Mouse (Mus musculus) limb, embryonic 10.5 days (tissue): ENCODE results near the gene Ankfy1. TPM values are rescaled to one million over a fixed set of nuclear protein-coding genes. Genes with fewer than 3 reads are reported as not detected.
"Not testable (repeated sequence)": the region's sequence is repeated elsewhere in the genome, so short reads cannot be mapped to it uniquely, and the experiment has no call there.

Experiments
- DNase-seq: peaks from one replicate; pipeline ENCODE4 v3.0.0-alpha.2; 2017; ENCODE audit warnings: low spot score
- H3K27ac ChIP-seq: fragments of 300-500 bp; sonication (generic); 2 replicates; pipeline ENCODE4 v1.5.1; 2016; ENCODE audit warnings: mild to moderate bottlenecking
- H3K27me3 ChIP-seq: fragments of 300-500 bp; sonication (generic); 2 replicates; pipeline ENCODE4 v1.6.1; 2016; ENCODE audit warnings: low read depth, mild to moderate bottlenecking; ENCODE audit not compliant: poor library complexity, severe bottlenecking
- H3K36me3 ChIP-seq: fragments of 300-500 bp; sonication (generic); 2 replicates; pipeline ENCODE4 v1.6.1; 2016; ENCODE audit warnings: mild to moderate bottlenecking, moderate library complexity
- H3K4me1 ChIP-seq: fragments of 300-500 bp; sonication (generic); 2 replicates; pipeline ENCODE4 v1.6.1; 2016
- H3K4me3 ChIP-seq: fragments of 300-500 bp; sonication (generic); 2 replicates; pipeline ENCODE4 v1.5.1; 2016; ENCODE audit warnings: mild to moderate bottlenecking, moderate library complexity
- H3K9me3 ChIP-seq: fragments of 300-500 bp; sonication (generic); replicated peaks from 2 replicates; pipeline ENCODE4 v1.6.1; 2016; ENCODE audit warnings: mild to moderate bottlenecking
- WGBS: fragments of 180-500 bp; shearing (Covaris S2); methylation state at CpG from one replicate; pipeline ENCODE4 v1.1.7; 2016; 5-methylcytosine and 5-hydroxymethylcytosine counted together
- polyA plus RNA-seq: library from polyadenylated mRNA; unstranded; fragments of >200 nt; fragmentation: Nextera tagmentation; extraction: Ambion mirVana; gene quantifications from 2 replicates; pipeline ENCODE4 v1.2.1, GENCODE M21; 2016

Ankfy1 gene
- polyA plus RNA-seq, 1 experiment from 2014 or later, result 25.4 TPM

DNA sequence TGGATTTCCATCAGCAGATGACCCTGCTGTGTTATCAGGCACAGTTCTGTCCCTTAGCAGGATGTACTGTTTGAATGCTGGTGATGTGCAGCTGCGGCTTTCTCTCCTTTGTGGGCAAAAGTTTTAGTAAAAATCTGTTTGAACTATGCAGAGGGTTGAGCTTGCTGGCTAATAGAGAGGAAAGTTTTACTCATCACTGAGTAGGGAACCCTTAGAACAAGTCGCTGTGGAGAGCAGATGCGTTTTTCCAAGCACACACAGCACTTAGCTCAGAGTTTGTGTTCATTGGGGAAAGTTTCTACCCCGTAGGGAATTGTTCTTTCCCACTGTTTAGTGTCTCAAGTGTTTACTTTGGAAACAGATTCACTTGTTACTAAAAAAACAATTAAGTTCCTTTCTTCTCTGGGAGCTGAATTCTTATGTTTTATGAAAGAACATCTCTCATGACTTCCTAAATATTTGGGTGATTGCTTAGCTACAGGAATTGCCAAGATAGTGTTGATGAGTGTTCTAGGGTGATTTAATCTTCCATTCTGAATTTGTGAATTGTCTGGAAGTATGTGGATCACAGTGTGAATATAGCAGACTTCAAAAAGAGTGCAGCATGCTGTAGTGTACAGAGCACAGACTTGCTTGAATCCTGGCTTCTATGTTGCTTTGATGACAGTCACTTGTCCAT is 45.2 kb downstream of the Ankfy1 start:
- Histone ChIP-seq H3K27me3 (no peaks in the 10 kb centered on the region), H3K9me3 (no peaks in the 10 kb centered on the region), H3K4me3 (no peak overlapping the region), H3K4me1 (no peaks in the 10 kb centered on the region), H3K27ac (no peak overlapping the region), H3K36me3 (peaks cover 87% of the 10 kb centered on the region)
- 88% methylated on average over 4 of the region's 4 CpGs for WGBS
- no peak for DNase-seq

DNA sequence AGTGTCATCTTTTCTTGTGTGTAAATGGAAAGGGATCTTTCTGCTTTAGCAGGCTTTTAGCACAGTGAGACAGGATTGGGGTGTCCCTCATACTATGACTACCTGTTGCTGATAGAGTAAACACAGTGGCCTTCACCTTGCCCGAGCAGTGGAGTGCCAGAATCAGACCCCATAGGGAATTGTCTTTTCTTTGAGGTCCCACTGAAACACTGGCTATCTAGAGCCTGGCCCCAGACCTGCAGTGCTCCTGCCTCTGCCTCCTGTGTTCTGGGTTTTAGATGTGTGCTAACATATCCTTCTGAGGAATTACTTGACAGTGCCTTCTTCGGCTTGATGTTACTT is 45.7 kb downstream of the Ankfy1 start:
- no peak overlapping the region for H3K27ac ChIP-seq
- H3K4me1 ChIP-seq, result no peaks in the 10 kb centered on the region
- H3K27me3 ChIP-seq, result no peaks in the 10 kb centered on the region
- no peaks in the 10 kb centered on the region for H3K9me3 ChIP-seq
- WGBS, result 90% methylated on average over 2 of the region's 2 CpGs
- DNase-seq, result no peak
- H3K4me3 ChIP-seq, result no peak overlapping the region
- H3K36me3 ChIP-seq, result peaks cover 87% of the 10 kb centered on the region

DNA sequence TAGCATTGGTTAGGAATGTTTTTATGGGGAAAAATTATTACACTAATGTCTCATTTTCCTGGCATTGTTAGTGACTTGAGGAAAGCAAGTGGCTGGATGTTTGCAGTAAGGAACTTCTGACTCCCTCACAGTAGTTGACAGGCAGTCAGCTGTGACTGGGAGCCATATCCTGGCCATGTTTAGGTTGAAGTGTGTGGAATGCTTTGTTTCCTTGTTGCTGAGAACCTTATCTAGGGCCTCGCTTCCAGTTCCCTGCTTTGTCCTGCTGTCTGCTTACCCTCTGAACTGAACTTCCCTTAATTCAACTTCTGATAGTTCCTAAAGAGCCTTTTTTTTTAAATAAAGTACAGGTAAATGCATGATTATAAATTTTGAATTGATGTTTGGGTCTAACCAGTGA is 46.5 kb downstream of the Ankfy1 start:
- Histone ChIP-seq H3K4me1 (no peaks in the 10 kb centered on the region), H3K36me3 (peaks cover 86% of the 10 kb centered on the region), H3K9me3 (no peaks in the 10 kb centered on the region), H3K27me3 (no peaks in the 10 kb centered on the region), H3K27ac (no peak overlapping the region), H3K4me3 (no peak overlapping the region)
- 73% methylated on average over 1 of the region's 1 CpGs for WGBS
- no peak for DNase-seq

- not testable (repeated sequence) for H3K27ac ChIP-seq, H3K4me1 ChIP-seq, H3K9me3 ChIP-seq, DNase-seq, H3K27me3 ChIP-seq, H3K4me3 ChIP-seq
- WGBS, result 89% methylated on average over 5 of the region's 5 CpGs
- peaks cover 81% of the 10 kb centered on the region for H3K36me3 ChIP-seq
Observed at GRCm38 (mm10) chr11:72737517-72737916, 47.7 kb downstream of the Ankfy1 start.

DNA sequence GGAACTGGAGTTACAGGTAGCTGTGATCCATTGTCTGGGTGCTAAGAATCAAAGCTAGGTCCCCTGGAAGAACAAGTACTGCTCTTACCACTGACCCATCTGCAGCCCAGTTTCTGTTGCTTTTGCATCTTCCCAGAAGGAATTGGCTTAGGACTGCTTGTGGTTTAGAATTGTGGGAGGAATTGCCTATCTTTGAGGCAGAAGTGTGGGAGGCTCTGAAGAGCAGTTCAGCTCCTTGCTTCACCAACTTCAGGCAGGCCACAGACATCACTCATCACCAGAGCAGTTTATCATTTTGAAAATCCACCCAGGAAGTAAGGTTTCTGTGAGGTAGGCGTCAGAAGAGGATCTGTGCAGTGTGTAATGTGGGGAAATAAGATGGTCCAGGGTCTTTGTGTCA is 49.2 kb downstream of the Ankfy1 start:
- H3K27me3 ChIP-seq, result no peaks in the 10 kb centered on the region
- H3K36me3 ChIP-seq, result peaks cover 79% of the 10 kb centered on the region
- WGBS, result 100% methylated on average over 1 of the region's 1 CpGs
- no peaks in the 10 kb centered on the region for H3K9me3 ChIP-seq
- DNase-seq, result no peak
- H3K4me3 ChIP-seq, result no peak overlapping the region
- H3K4me1 ChIP-seq, result no peaks in the 10 kb centered on the region
- no peak overlapping the region for H3K27ac ChIP-seq

DNA sequence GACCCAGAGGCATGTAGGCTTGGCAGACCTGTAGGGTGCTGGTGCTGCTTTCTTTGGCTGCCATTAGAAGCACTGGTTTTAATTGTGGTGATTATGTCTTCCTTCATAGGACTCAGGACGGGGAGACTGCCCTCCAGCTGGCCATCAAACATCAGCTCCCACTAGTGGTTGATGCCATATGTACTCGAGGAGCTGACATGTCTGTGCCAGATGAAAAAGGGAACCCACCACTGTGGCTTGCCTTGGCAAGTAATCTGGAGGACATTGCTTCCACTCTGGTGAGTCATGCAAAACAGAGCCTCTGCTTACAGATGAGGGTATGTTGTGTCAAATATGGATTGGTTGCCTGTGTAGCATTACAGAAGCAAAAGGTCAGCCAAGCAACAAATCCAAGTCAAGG is 62.1 kb downstream of the Ankfy1 start:
- H3K36me3 ChIP-seq, result peaks cover 100% of the 10 kb centered on the region
- 52% methylated on average over 2 of the region's 2 CpGs for WGBS
- no peak for DNase-seq

DNA sequence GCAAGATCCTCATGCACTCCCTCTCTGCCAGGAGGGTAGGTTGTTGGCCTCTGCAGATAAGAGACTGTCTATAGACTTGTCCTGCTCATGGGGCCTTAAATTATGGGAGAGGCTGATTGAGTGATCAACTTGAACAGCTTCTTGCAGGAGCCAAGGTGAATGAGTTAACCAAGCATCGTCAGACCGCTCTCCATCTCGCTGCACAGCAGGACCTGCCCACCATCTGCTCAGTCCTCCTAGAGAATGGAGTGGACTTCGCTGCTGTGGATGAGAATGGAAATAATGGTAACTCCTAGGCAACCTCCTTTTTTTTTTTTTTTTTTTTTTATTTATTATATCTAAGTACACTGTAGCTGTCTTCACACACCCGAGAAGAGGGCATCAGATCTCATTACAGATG is 68.5 kb downstream of the Ankfy1 start:
- peaks cover 99% of the 10 kb centered on the region for H3K36me3 ChIP-seq
- H3K9me3 ChIP-seq, result no peaks in the 10 kb centered on the region
- WGBS, result 95% methylated on average over 5 of the region's 5 CpGs
- no peak overlapping the region for H3K27ac ChIP-seq
- no peak for DNase-seq
- H3K4me1 ChIP-seq, result no peaks in the 10 kb centered on the region
- no peak overlapping the region for H3K4me3 ChIP-seq
- no peaks in the 10 kb centered on the region for H3K27me3 ChIP-seq

More for the DNA sequence above, 62.1 kb downstream of the Ankfy1 start:
- no peak overlapping the region for H3K4me3 ChIP-seq
- H3K9me3 ChIP-seq, result no peaks in the 10 kb centered on the region
- H3K27ac ChIP-seq, result no peak overlapping the region
- no peaks in the 10 kb centered on the region for H3K4me1 ChIP-seq
- no peaks in the 10 kb centered on the region for H3K27me3 ChIP-seq

GRCm38 (mm10) chr11:72759581-72759980 is 69.8 kb downstream of the Ankfy1 start:
- Histone ChIP-seq H3K4me3 (no peak overlapping the region), H3K27me3 (no peaks in the 10 kb centered on the region), H3K27ac (no peak overlapping the region), H3K36me3 (peaks cover 98% of the 10 kb centered on the region), H3K9me3 (no peaks in the 10 kb centered on the region), H3K4me1 (no peaks in the 10 kb centered on the region)
- 93% methylated on average over 6 of the region's 6 CpGs for WGBS
- no peak for DNase-seq

DNA sequence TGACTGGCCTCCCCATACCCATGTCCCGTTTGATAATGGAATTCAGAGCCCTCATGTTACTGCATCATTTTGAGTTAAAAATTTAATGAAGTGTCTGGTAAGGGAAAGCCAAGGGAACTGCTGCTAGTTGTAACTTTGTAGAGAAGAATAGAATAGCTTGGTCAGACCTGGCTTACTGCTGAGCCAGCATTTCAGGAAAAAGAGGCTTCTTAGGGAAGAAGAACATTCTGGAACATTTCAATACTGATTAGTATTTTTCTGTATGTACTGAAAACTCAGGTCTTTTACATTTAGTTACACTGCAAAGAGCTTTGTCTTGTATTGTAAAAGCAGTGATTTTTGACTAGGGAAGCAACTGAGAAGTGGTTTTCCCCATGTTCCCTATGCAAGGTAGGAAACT is 71.0 kb downstream of the Ankfy1 start:
- no peak for DNase-seq
- H3K9me3 ChIP-seq, result no peaks in the 10 kb centered on the region
- H3K27me3 ChIP-seq, result no peaks in the 10 kb centered on the region
- no peaks in the 10 kb centered on the region for H3K4me1 ChIP-seq
- peaks cover 91% of the 10 kb centered on the region for H3K36me3 ChIP-seq
- H3K27ac ChIP-seq, result no peak overlapping the region
- no peak overlapping the region for H3K4me3 ChIP-seq
- 90% methylated on average over 1 of the region's 1 CpGs for WGBS

DNA sequence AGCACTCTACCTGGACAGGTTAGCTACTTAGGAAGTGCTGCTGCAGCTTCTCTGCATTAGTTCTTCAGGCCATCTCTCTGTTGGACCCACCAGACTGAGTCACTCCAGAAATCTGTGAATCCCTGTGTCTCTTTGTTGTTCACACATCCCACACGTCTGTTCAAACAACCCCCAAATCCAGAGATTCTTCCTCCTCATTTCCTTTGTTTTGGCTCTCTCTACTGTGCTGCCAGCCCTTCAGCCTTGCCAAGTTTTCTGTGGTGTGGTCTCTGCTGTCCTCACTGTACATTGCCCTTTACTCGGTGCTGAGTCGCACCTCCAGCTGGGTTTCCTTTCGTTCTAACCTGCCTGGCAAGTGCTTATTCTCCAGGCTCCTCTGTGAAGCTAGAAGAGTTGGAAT is 74.5 kb downstream of the Ankfy1 start:
- Histone ChIP-seq H3K27ac (no peak overlapping the region), H3K9me3 (no peaks in the 10 kb centered on the region), H3K4me3 (no peak overlapping the region), H3K4me1 (no peaks in the 10 kb centered on the region), H3K36me3 (peaks cover 79% of the 10 kb centered on the region), H3K27me3 (no peaks in the 10 kb centered on the region)
- 88% methylated on average over 4 of the region's 4 CpGs for WGBS
- no peak for DNase-seq

DNA sequence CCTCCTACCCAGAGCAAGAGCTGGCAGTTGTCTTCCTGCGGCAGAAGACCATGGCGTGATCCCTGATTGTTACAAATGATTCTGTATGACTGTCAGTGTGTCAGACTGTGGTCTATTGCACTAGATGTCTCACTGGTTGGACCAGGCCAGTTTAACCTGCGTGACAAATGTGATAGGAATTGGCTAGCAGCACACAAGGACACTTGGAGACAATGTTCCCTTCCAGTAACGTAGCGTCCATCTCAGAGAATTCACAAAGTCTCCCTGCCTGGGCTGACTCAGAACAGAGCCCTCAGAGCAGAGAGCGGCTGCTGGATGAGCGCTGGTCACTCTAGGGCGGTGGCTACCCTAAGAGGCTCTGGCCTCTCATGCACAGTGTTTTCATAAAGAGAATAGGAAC is 77.9 kb downstream of the Ankfy1 start:
- no peak for DNase-seq
- Histone ChIP-seq H3K4me1 (no peaks in the 10 kb centered on the region), H3K27me3 (no peaks in the 10 kb centered on the region), H3K9me3 (no peaks in the 10 kb centered on the region), H3K27ac (no peak overlapping the region), H3K36me3 (peaks cover 58% of the 10 kb centered on the region), H3K4me3 (no peak overlapping the region)
- WGBS, result 94% methylated on average over 8 of the region's 8 CpGs

DNA sequence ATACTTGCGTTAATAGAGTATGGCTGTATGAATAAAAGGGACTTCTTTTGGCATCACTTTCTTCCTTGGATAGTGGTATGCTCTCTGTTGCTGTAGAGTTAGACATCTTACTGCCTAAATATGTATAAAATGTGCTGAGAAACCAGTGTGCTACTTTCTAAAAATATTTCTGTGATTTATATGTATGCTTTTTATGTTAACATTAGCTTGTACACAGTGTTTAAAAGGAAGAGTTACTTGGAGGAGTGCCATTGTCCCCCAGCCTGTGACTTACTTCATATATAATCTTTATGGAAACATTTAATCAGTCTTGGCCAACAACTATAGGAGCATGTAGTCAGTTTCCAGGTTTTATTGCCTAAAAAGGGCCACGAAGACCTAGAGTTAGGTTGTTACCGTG is 79.3 kb downstream of the Ankfy1 start:
- no peaks in the 10 kb centered on the region for H3K9me3 ChIP-seq
- 96% methylated on average over 3 of the region's 3 CpGs for WGBS
- H3K27ac ChIP-seq, result no peak overlapping the region
- no peaks in the 10 kb centered on the region for H3K27me3 ChIP-seq
- H3K36me3 ChIP-seq, result peaks cover 46% of the 10 kb centered on the region
- H3K4me3 ChIP-seq, result no peak overlapping the region
- H3K4me1 ChIP-seq, result no peaks in the 10 kb centered on the region
- no peak for DNase-seq

GRCm38 (mm10) chr11:72770324-72770723 is 80.5 kb downstream of the Ankfy1 start:
- DNase-seq, result no peak
- H3K4me1 ChIP-seq, result no peaks in the 10 kb centered on the region
- H3K27me3 ChIP-seq, result no peaks in the 10 kb centered on the region
- no peaks in the 10 kb centered on the region for H3K9me3 ChIP-seq
- no peak overlapping the region for H3K4me3 ChIP-seq
- WGBS, result 91% methylated on average over 3 of the region's 3 CpGs
- H3K27ac ChIP-seq, result no peak overlapping the region
- H3K36me3 ChIP-seq, result peaks cover 38% of the 10 kb centered on the region

GRCm38 (mm10) chr11:72770816-72771215 is 81.0 kb downstream of the Ankfy1 start:
- no peak for DNase-seq
- Histone ChIP-seq H3K27me3 (no peaks in the 10 kb centered on the region), H3K4me3 (no peak overlapping the region), H3K9me3 (no peaks in the 10 kb centered on the region), H3K36me3 (peaks cover 35% of the 10 kb centered on the region), H3K4me1 (no peaks in the 10 kb centered on the region), H3K27ac (no peak overlapping the region)
- WGBS, result 89% methylated on average over 5 of the region's 5 CpGs
